Mouse (Mus musculus) liver, embryonic 13.5 days (tissue): ENCODE results near the gene Calhm6. TPM values are rescaled to one million over a fixed set of nuclear protein-coding genes. Genes with fewer than 3 reads are reported as not detected.

Experiments
- ATAC-seq: fragments of 200-750 bp; cut with Nextera tagmentation; 2 replicates; pipeline ENCODE4 v1.8.0; 2017; ENCODE audit warnings: low read depth, mild to moderate bottlenecking, moderate number of reproducible peaks, moderate library complexity
- DNase-seq: peaks from one replicate; pipeline ENCODE4 v3.0.0; 2022
- H3K27ac ChIP-seq: fragments of 300-500 bp; sonication (generic); 2 replicates; pipeline ENCODE4 v1.5.1; 2015; ENCODE audit warnings: moderate library complexity, mild to moderate bottlenecking, inconsistent platforms
- H3K27me3 ChIP-seq: fragments of 300-500 bp; sonication (generic); 2 replicates; pipeline ENCODE4 v1.6.1; 2015; ENCODE audit warnings: mild to moderate bottlenecking, inconsistent platforms
- H3K36me3 ChIP-seq: fragments of 300-500 bp; sonication (generic); 2 replicates; pipeline ENCODE4 v1.6.1; 2015; ENCODE audit warnings: mild to moderate bottlenecking, inconsistent platforms
- H3K4me1 ChIP-seq: fragments of 300-500 bp; sonication (generic); replicated peaks from 2 replicates; pipeline ENCODE4 v1.6.1; 2015; ENCODE audit warnings: inconsistent platforms
- H3K4me2 ChIP-seq: fragments of 300-500 bp; sonication (generic); 2 replicates; pipeline ENCODE4 v1.6.1; 2015; ENCODE audit warnings: inconsistent platforms, mild to moderate bottlenecking, moderate library complexity
- H3K4me3 ChIP-seq: fragments of 300-500 bp; sonication (generic); replicated peaks from 2 replicates; pipeline ENCODE4 v1.5.1; 2015; ENCODE audit warnings: mild to moderate bottlenecking, inconsistent platforms
- H3K9ac ChIP-seq: fragments of 300-500 bp; sonication (generic); 2 replicates; pipeline ENCODE4 v1.6.1; 2015; ENCODE audit warnings: mild to moderate bottlenecking, inconsistent platforms
- H3K9me3 ChIP-seq: fragments of 300-500 bp; sonication (generic); replicated peaks from 2 replicates; pipeline ENCODE4 v1.6.1; 2016; ENCODE audit warnings: inconsistent platforms
- WGBS: fragments of 180-500 bp; shearing (Covaris S2); methylation state at CpG from one replicate; pipeline ENCODE4 v1.1.7; 2015; ENCODE audit not compliant: insufficient replicate concordance; 5-methylcytosine and 5-hydroxymethylcytosine counted together
- polyA plus RNA-seq: library from polyadenylated mRNA; unstranded; fragments of >200 nt; fragmentation: Nextera tagmentation; extraction: Ambion mirVana; gene quantifications from 2 replicates; pipeline ENCODE4 v1.2.1, GENCODE M21; 2015

The Calhm6 gene
- polyA plus RNA-seq, 1 experiment from 2014 or later = 1.6 TPM

DNA sequence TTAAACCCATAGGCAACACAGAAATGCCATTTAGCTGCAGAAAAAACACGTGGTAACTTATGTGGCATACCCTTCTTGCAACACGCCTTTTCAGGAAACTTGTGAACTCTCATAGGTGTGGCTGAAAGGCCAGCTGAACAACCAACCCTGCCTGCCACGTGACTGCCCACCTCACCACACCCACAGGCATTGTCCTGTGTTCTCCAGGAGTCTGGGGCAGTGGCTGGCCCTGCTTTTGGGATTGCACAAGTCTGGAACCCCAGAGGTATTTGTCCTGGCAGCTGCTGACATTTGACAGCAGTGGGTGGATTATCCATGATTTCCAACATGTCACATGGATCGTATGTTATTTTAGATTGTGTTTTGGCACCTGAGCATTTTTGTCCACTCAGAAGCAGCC, 12.0 kb upstream of the Calhm6 start:
- Histone ChIP-seq H3K4me1 (no peaks in the 10 kb centered on the region), H3K4me2 (no peak overlapping the region), H3K9ac (no peak overlapping the region), H3K27ac (no peak overlapping the region), H3K4me3 (no peak overlapping the region), H3K9me3 (no peaks in the 10 kb centered on the region), H3K27me3 (no peaks in the 10 kb centered on the region), H3K36me3 (no peaks in the 10 kb centered on the region)
- whole genome bisulfite sequencing = 55% methylated on average over 4 of the region's 4 CpGs
- DNase-seq (no peak), ATAC-seq (no peak)

GRCm38 (mm10) chr10:34138027-34138426, 10.2 kb upstream of the Calhm6 start:
- Histone ChIP-seq H3K27ac (no peak overlapping the region), H3K27me3 (no peaks in the 10 kb centered on the region), H3K36me3 (no peaks in the 10 kb centered on the region), H3K4me1 (no peaks in the 10 kb centered on the region), H3K4me2 (no peak overlapping the region), H3K9me3 (no peaks in the 10 kb centered on the region), H3K9ac (no peak overlapping the region), H3K4me3 (no peak overlapping the region)
- DNase-seq = no peak
- no peak for ATAC-seq
- 40% methylated on average over 6 of the region's 6 CpGs for WGBS

GRCm38 (mm10) chr10:34136432-34136831, 8.6 kb upstream of the Calhm6 start:
- Histone ChIP-seq H3K36me3 (no peaks in the 10 kb centered on the region), H3K27me3 (no peaks in the 10 kb centered on the region), H3K4me3 (no peak overlapping the region), H3K27ac (no peak overlapping the region), H3K4me2 (no peak overlapping the region), H3K4me1 (no peaks in the 10 kb centered on the region), H3K9ac (no peak overlapping the region), H3K9me3 (no peaks in the 10 kb centered on the region)
- ATAC-seq = no peak
- no peak for DNase-seq
- 49% methylated on average over 6 of the region's 6 CpGs for WGBS

DNA sequence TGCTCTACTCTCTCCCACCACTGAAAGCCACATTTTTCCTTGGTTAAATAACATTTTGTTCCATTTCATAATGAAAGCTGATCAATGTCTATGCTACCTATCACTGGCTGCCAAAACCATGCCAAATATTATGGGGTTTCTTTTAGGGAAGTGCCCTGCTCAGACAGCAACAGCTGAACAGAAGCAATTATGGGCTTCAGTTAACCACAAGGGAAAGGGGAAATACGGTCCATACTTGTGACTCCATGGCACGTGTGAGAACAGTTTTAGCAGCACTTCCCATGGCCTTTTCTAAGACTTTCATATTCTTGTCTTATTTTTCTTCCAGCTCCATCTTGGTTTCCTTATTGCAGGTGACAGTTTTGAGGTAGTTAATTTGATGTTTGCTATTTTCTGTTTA, 3.6 kb upstream of the Calhm6 start:
- Histone ChIP-seq H3K9ac (no peak overlapping the region), H3K4me2 (no peak overlapping the region), H3K4me3 (no peak overlapping the region), H3K27ac (no peak overlapping the region), H3K4me1 (peaks cover 9% of the 10 kb centered on the region), H3K9me3 (no peaks in the 10 kb centered on the region), H3K36me3 (no peaks in the 10 kb centered on the region), H3K27me3 (no peaks in the 10 kb centered on the region)
- 18% methylated on average over 2 of the region's 2 CpGs for WGBS
- DNase-seq = no peak
- no peak for ATAC-seq

DNA sequence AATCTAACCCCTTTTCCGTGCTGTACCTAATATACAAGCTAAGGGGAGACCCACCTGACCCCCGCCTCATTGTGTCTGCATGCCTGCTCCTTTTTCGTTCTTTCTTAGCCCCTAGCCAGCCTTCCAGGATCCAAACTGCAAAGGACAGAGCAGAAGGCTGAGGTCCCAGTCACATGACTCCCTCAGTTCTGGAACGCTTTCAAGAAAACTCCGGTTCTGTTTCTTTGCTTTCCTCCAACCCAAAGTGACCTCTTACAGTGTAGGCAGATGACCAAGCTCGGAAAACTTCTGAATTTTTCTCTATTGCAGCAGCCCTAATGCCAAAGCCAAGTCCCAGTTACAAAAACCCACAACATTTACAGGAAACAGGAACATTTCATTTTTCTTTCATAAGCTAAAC, 607 bp upstream of the Calhm6 start:
- peaks cover 9% of the 10 kb centered on the region for H3K4me1 ChIP-seq
- no peaks in the 10 kb centered on the region for H3K27me3 ChIP-seq
- H3K4me2 ChIP-seq = no peak overlapping the region
- H3K27ac ChIP-seq = no peak overlapping the region
- no peaks in the 10 kb centered on the region for H3K9me3 ChIP-seq
- ATAC-seq = no peak
- H3K36me3 ChIP-seq = no peaks in the 10 kb centered on the region
- DNase-seq = no peak
- H3K9ac ChIP-seq = no peak overlapping the region
- no peak overlapping the region for H3K4me3 ChIP-seq
- WGBS = 73% methylated on average over 6 of the region's 6 CpGs

DNA sequence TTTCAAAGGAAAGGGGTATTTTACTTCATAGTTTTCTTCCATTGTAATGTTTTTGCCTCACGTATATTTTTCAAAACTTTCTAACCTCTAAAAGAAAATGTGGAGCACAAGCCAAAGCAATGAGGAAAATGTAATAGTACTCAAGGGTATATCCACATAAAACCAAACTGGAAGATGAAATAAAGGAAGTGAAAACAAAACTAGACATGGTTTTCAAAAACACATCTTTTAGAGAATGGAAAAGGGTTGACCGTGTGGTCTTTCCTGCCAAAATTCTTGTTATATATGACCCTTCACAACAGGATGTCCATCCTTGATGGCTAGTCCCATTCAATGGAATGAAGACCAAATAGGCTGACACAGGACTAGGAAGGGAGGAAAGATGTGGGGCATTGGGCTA, 9.4 kb downstream of the Calhm6 start:
- no peak for ATAC-seq
- H3K9me3 ChIP-seq = no peaks in the 10 kb centered on the region

DNA sequence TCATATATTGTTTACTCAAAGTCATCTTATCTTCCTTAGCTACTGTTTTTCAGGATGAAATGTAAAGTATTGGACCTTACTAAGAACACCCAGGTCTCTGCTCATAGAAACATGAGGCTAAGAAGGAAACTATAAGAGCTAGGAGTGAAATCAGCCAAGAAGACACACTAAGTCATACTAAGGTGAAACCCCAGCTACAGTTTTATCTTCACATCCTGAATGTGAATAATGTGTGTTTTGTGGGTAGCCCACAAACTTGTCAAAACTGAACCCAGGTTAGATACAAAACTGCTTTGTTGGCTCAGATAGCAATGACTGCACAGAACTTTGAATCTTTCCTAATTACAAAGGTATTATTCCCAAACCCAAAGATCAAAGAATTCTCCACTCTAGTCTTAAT, 10.0 kb downstream of the Calhm6 start:
- Histone ChIP-seq H3K4me3 (no peak overlapping the region), H3K27me3 (no peaks in the 10 kb centered on the region)
- no peak for ATAC-seq

More for the DNA sequence above, 9.4 kb downstream of the Calhm6 start:
- H3K4me2 ChIP-seq = no peak overlapping the region
- no peaks in the 10 kb centered on the region for H3K36me3 ChIP-seq
- H3K9ac ChIP-seq = no peak overlapping the region
- 69% methylated on average over 2 of the region's 2 CpGs for WGBS
- H3K27ac ChIP-seq = no peak overlapping the region
- DNase-seq = no peak
- H3K4me3 ChIP-seq = no peak overlapping the region
- H3K4me1 ChIP-seq = no peaks in the 10 kb centered on the region
- H3K27me3 ChIP-seq = no peaks in the 10 kb centered on the region

GRCm38 (mm10) chr10:34117131-34117530, 10.7 kb downstream of the Calhm6 start:
- 39% methylated on average over 3 of the region's 3 CpGs for WGBS
- DNase-seq (no peak), ATAC-seq (no peak)
- H3K4me3 ChIP-seq = no peak overlapping the region
- no peaks in the 10 kb centered on the region for H3K9me3 ChIP-seq
- H3K4me2 ChIP-seq = no peak overlapping the region
- no peak overlapping the region for H3K9ac ChIP-seq
- no peaks in the 10 kb centered on the region for H3K4me1 ChIP-seq
- no peak overlapping the region for H3K27ac ChIP-seq
- no peaks in the 10 kb centered on the region for H3K27me3 ChIP-seq
- no peaks in the 10 kb centered on the region for H3K36me3 ChIP-seq

More for the DNA sequence above, 10.0 kb downstream of the Calhm6 start:
- no peak for DNase-seq
- Histone ChIP-seq H3K9me3 (no peaks in the 10 kb centered on the region), H3K27ac (no peak overlapping the region), H3K4me1 (no peaks in the 10 kb centered on the region), H3K9ac (no peak overlapping the region), H3K4me2 (no peak overlapping the region), H3K36me3 (no peaks in the 10 kb centered on the region)

DNA sequence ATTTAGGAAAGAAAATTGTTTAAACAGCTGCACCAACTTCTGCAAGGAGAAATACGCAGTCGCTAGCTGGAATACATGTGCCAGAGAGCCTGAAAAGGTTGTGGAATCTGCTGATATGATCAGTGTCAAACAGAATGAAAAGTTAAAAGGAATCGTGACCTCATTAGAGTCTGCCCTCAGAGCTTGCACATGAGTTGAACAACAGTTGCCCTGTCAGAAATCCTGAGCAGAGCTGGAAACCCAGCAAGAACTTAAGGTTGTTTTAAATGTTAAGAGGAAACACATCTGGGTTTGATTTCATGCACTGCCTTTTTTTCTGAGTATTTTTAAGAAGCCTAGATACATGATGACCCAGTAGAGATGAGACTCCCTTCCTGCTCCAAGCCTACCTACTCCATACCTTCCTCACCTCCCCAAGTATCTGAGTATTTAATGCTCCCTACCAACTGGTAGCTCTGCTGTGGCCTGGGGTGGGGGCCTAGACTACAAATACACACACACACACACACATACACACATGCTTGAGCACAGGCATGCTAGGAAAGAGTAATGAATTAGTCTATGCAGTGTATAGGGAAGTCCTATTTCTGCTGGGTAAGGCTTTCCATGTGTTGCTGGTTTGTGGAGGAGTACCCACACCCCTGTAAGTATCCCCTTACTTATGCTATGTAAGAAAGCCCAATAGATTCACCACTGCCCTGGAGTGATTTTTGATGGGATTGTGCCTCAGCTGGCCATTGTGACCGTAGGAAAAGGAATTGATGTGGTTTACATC, 15.6 kb downstream of the Calhm6 start:
- Histone ChIP-seq H3K27me3 (no peaks in the 10 kb centered on the region), H3K36me3 (no peaks in the 10 kb centered on the region), H3K9me3 (no peaks in the 10 kb centered on the region), H3K27ac (no peak overlapping the region), H3K4me3 (no peak overlapping the region), H3K4me2 (no peak overlapping the region), H3K4me1 (no peaks in the 10 kb centered on the region), H3K9ac (no peak overlapping the region)
- DNase-seq = no peak
- no peak for ATAC-seq
- 65% methylated on average over 4 of the region's 4 CpGs for WGBS

GRCm38 (mm10) chr10:34110863-34111465, 16.8 kb downstream of the Calhm6 start:
- Histone ChIP-seq H3K4me3 (no peak overlapping the region), H3K9me3 (no peaks in the 10 kb centered on the region), H3K27me3 (no peaks in the 10 kb centered on the region), H3K36me3 (no peaks in the 10 kb centered on the region), H3K4me1 (no peaks in the 10 kb centered on the region), H3K9ac (no peak overlapping the region), H3K27ac (no peak overlapping the region), H3K4me2 (no peak overlapping the region)
- DNase-seq (no peak), ATAC-seq (no peak)
- 60% methylated on average over 13 of the region's 13 CpGs for WGBS

DNA sequence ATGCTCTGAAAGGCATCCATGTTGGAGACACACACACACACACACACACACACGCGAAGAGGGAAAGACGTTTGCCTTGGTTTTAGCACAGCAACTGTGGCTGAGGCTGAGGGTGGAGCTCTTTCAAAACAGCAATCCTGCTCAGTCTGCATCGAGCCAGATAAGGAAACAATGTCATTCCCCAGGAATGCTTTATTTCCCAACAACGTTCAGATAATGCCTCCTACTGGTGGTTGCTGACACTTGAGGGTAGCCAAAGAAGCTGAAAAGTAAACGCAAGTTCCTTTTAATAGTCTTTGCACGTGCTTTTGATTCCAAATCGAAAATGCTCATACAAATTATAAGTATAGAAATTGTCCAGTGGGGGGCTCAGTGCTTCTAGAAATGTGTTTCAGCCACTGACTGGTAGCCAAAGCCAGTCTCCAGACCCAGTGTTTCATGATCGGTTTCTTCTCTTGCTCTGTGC, 31.3 kb downstream of the Calhm6 start, which contains the start of gene Calhm5:
Gene Calhm5 (minus strand): TSS at position 102 of the 466 bp plus-strand sequence.
- no peak for ATAC-seq
- no peak within 1 kb of the TSS for H3K4me3 ChIP-seq
- H3K36me3 ChIP-seq = no peaks in the 10 kb centered on the region
- H3K27me3 ChIP-seq = no peaks in the 10 kb centered on the region
- 0 out of 2 replicates have a peak, but pooled peaks cover 3% of the 10 kb centered on the region for H3K4me1 ChIP-seq
- H3K9me3 ChIP-seq = no peaks in the 10 kb centered on the region
- H3K9ac ChIP-seq = no peak within 1 kb of the TSS
- peak within 1 kb of the TSS; percentile 18 for H3K4me2 ChIP-seq
- no peak within 1 kb of the TSS for H3K27ac ChIP-seq
- DNase-seq = no peak
- WGBS = 13% methylated on average over 9 of the region's 9 CpGs

GRCm38 (mm10) chr10:34095964-34096363, 31.8 kb downstream of the Calhm6 start:
- H3K9ac ChIP-seq = no peak overlapping the region
- H3K27me3 ChIP-seq = no peaks in the 10 kb centered on the region
- H3K4me3 ChIP-seq = no peak overlapping the region
- no peaks in the 10 kb centered on the region for H3K9me3 ChIP-seq
- H3K4me1 ChIP-seq = 0 out of 2 replicates have a peak, but pooled peaks cover 3% of the 10 kb centered on the region
- H3K27ac ChIP-seq = no peak overlapping the region
- H3K36me3 ChIP-seq = no peaks in the 10 kb centered on the region
- no peak for DNase-seq
- H3K4me2 ChIP-seq = peak overlapping the region; percentile 18
- 57% methylated on average over 12 of the region's 12 CpGs for WGBS
- ATAC-seq = no peak
